Mouse (Mus musculus): ENCODE results near the gene Srgap2.
"Not testable (repeated sequence)": the region's sequence is repeated elsewhere in the genome, so short reads cannot be mapped to it uniquely, and the experiment has no call there.

Srgap2 gene

GRCm38 (mm10) chr1:131527281-131528080 lies at the start of gene Srgap2, which contains the start of gene Fam72a:
Gene Srgap2 (minus strand): TSS chr1:131527352.
Gene Fam72a (plus strand): TSS chr1:131527903.
- peak; percentile 99 for DNase-seq (ENCODE audit: extremely low spot score, low read depth, low spot score)

DNA sequence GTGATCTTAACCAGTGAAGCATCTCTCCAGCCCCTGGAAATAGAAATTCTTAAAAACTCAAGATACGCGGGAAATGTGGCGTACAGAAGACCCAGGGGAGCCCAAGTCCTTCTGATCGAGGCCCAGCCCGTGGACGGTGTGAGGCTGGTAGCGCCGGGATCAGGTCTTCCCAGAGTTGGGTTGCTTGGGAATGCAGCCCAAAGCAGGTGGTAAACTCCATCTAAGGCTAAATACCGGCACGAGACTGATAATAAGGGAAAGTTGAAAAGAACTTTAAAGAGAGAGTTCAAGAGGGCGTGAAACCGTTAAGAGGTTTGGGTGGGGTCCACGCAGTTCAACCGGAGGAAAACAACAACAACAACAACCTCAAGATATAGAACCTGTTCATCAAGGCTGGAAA lies 46.6 kb upstream of the Srgap2 start:
- peak; percentile 83 for DNase-seq (ENCODE audit: extremely low spot score, low read depth, low spot score)

GRCm38 (mm10) chr1:131570391-131570790 lies 43.2 kb upstream of the Srgap2 start:
- DNase-seq (ENCODE audit: extremely low spot score, low read depth, low spot score): no peak

DNA sequence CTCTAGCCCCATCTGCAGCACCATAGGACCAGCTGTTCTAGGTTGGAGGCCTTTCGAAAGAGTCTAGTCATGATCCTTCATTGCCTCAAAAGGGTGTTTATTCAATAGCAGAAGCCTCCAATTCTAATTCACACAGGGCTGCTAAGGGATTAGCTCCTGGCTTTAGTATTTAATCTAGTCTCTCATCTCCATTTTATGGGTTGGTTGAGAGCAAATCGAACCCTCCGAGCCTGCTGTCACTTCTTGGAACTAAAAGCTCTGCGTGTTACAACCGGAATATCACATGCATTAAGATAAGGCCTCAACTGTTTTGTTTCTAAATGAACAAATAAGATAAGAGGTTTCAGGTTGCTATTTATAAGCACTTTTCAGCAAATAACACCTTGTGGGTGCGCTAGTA lies 42.6 kb upstream of the Srgap2 start:
- DNase-seq (ENCODE audit: extremely low spot score, low read depth, low spot score): no peak

DNA sequence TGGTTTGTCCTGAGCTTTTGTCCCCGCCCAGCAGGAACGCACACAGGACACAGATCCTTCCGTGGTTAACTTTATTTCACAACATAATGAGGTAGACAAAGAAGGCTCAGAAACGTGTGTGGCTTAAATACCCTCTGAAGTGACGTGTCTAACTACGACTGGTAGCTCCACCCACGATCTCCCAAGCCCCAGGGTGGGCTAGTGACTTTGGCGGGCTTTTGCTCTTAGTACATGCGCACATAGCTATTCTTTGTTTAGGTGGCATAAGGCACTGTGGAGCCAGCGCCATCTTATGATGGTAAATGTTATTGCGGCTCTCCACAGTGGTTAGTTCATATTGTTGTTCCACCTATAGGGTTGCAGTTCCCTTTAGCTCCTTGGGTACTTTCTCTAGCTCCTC lies 38.9 kb upstream of the Srgap2 start:
- not testable (repeated sequence) for DNase-seq (ENCODE audit: extremely low spot score, low read depth, low spot score)

DNA sequence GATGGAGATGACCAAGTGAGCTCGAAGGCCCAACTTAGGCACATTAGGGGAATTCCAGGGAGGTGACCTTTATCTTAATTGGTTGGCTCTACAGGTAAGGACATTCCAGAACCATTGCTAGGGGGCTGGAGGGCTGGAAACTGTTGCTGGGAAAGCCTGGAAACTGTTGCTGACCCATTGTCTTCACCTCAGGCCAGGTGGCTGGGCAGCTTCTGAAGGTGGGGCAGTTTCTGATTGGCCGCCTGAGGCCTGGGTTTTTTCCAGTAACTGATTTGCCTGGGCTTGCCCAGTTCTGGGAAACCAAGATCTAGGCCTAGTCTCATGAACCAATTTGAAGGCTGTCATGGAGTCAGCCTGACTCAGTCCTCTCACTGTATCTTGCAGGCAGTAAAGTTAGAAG lies 34.9 kb upstream of the Srgap2 start:
- no peak for DNase-seq (ENCODE audit: extremely low spot score, low read depth, low spot score)

DNA sequence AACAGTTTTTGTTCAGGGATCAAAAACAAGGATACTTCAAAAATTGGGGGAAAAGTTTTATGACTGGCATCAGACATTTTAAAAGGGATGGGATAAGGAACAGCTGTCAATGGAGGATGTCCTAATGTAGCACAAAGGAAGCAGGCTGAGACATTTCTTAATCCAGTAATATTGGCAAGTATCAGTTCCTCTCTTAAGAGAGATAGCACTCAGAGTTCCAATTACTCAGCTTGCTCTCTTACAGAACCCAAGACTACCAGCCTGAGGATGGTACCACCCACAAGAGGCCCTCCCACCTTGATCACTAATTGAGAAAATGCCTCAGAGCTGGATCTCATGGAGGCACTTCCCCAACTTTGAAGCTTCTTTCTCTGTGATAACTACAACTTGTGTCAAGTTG lies 33.3 kb upstream of the Srgap2 start:
- no peak for DNase-seq (ENCODE audit: extremely low spot score, low read depth, low spot score)

- peak; percentile 77 for DNase-seq (ENCODE audit: extremely low spot score, low read depth, low spot score)
These were observed 28.1 kb upstream of the Srgap2 start for GRCm38 (mm10) chr1:131555042-131555812.

GRCm38 (mm10) chr1:131553428-131553827 lies 26.3 kb upstream of the Srgap2 start:
- DNase-seq (ENCODE audit: extremely low spot score, low read depth, low spot score): no peak

DNA sequence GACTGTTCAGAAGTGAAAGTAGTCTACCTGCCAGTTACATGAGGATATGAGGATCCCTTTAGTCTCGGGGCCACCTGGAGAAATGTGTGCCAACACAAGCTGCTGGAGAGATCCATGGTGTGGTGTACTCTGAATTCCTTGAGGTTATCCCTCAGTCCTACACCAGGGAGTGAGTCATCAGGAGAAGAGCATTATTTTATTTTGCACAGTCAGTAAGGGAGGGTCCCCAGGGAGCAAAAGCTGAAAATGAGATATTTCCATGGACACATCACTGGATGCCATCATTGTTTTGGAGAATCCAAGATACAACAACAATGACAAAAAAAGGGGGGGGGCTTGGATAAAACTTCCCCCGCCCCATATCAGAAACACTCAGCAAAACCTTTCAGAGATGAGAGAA lies 24.8 kb upstream of the Srgap2 start:
- no peak for DNase-seq (ENCODE audit: extremely low spot score, low read depth, low spot score)

- no peak for DNase-seq (ENCODE audit: extremely low spot score, low read depth, low spot score)
These were observed 21.6 kb upstream of the Srgap2 start for GRCm38 (mm10) chr1:131548494-131549365.

GRCm38 (mm10) chr1:131546798-131547690 lies 19.9 kb upstream of the Srgap2 start:
- DNase-seq (ENCODE audit: extremely low spot score, low read depth, low spot score): no peak

- no peak for DNase-seq (ENCODE audit: extremely low spot score, low read depth, low spot score)
These were observed 16.9 kb upstream of the Srgap2 start for GRCm38 (mm10) chr1:131543886-131544565.

- DNase-seq (ENCODE audit: extremely low spot score, low read depth, low spot score): no peak
These were observed 14.8 kb upstream of the Srgap2 start for GRCm38 (mm10) chr1:131541903-131542302.

GRCm38 (mm10) chr1:131541431-131541830 lies 14.3 kb upstream of the Srgap2 start:
- no peak for DNase-seq (ENCODE audit: extremely low spot score, low read depth, low spot score)

DNA sequence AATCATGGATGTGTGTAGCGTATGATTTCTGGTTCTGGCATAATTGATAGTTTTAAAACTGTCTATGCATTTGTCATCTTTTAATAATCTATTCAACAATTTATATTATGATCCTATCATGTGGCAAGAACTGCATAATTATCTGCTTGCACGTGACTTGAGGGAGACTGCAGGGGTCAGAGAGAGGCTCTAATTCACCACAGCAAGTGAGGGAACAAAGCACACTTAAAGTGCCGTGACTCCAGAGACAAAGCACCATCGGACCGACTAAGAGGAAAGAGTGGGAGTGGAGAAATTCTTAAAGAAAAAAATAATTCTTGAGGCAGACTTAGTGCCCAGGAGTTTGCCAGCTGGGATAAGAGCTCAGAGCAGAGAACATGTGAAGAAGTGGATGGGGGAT lies 13.6 kb upstream of the Srgap2 start:
- DNase-seq (ENCODE audit: extremely low spot score, low read depth, low spot score): no peak

GRCm38 (mm10) chr1:131539771-131540170 lies 12.6 kb upstream of the Srgap2 start:
- no peak for DNase-seq (ENCODE audit: extremely low spot score, low read depth, low spot score)

DNA sequence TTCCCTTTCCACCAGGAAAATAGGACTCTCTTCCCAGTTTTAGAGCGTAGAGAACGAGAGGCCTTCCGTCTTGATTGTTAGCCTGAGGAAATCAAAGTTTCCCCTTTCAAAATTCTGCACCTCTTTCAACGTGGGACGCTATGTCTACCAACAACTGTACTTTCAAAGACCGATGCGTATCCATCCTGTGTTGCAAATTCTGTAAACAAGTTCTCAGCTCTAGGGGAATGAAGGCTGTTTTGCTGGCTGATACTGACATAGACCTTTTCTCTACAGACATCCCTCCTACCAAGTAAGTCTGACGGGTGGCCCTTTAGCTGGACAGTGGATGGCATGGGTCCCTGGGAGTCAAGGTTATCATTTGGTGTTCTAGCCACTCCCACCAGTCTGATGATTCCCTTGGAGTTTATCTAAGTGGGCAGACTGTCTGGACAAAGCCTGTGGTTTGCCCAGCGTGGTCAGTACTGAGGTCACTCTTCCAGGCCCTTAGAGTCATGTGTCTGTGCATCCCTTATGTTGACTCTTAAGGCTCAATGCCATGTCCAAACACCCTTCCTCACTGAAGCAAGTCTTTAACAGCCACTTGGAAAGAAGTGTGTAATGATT lies 1.5 kb upstream of the Srgap2 start:
- DNase-seq (ENCODE audit: extremely low spot score, low read depth, low spot score): no peak

GRCm38 (mm10) chr1:131528081-131528507 lies 942 bp upstream of the Srgap2 start:
- DNase-seq (ENCODE audit: extremely low spot score, low read depth, low spot score): no peak
